Mouse (Mus musculus): ENCODE measurements at regions not wholly inside any gene's neighbourhood (a gene's known extent, or its start where the extent isn't known, plus 50 kb on each side); places are given as distances from the start of the nearest gene placed in this dataset.

- Histone ChIP-seq H3K27ac (no peak overlapping the region), H3K27me3 (ENCODE audit: insufficient read depth, low read length) (no peaks in the 10 kb centered on the region), H3K9ac (replicated peaks; ENCODE audit: low read length) (no peak overlapping the region), H3K9me3 (ENCODE audit: low read length) (no peaks in the 10 kb centered on the region), H3K4me3 (ENCODE audit: low read length) (no peak overlapping the region), H3K36me3 (ENCODE audit: insufficient read depth, low read length) (no peaks in the 10 kb centered on the region), H3K4me2 (ENCODE audit: low read depth, low read length) (no peak overlapping the region), H3K4me1 (ENCODE audit: insufficient read depth, low read length) (no peaks in the 10 kb centered on the region)
- DNase-seq (ENCODE audit: low spot score) (peak; percentile 47), ATAC-seq (peak; percentile 62)
- 39% methylated on average over 2 of the region's 2 CpGs for whole genome bisulfite sequencing
- no peak for TF ChIP-seq CTCF (IDR thresholded peaks at IDR 0.05; ENCODE audit: low read depth)
These were observed 895.0 kb upstream of the Fat3 start for GRCm38 (mm10) chr9:17396056-17396455.

GRCm38 (mm10) chr9:17393061-17393460, 892.0 kb upstream of the Fat3 start:
- ATAC-seq (no peak), DNase-seq (ENCODE audit: low spot score) (no peak)
- H3K36me3 ChIP-seq (ENCODE audit: insufficient read depth, low read length) = no peaks in the 10 kb centered on the region
- no peaks in the 10 kb centered on the region for H3K4me1 ChIP-seq (ENCODE audit: insufficient read depth, low read length)
- no peaks in the 10 kb centered on the region for H3K27me3 ChIP-seq (ENCODE audit: insufficient read depth, low read length)
- H3K9ac ChIP-seq (replicated peaks; ENCODE audit: low read length) = no peak overlapping the region
- TF ChIP-seq CTCF (IDR thresholded peaks at IDR 0.05; ENCODE audit: low read depth) = no peak
- no peaks in the 10 kb centered on the region for H3K9me3 ChIP-seq (ENCODE audit: low read length)
- no peak overlapping the region for H3K27ac ChIP-seq
- H3K4me2 ChIP-seq (ENCODE audit: low read depth, low read length) = no peak overlapping the region
- H3K4me3 ChIP-seq (ENCODE audit: low read length) = no peak overlapping the region

Data from hindbrain, postnatal 0 days (tissue).